Mouse (Mus musculus): ENCODE results near the gene Nck2. TPM values are rescaled to one million over a fixed set of nuclear protein-coding genes. Genes with fewer than 3 reads are reported as not detected.

Gene Nck2
- polyA plus RNA-seq, 1 experiment, result 19.1 TPM

- H3K36me3 ChIP-seq (ENCODE audit: control insufficient read depth, insufficient read depth, low read length), result no peaks in the 10 kb centered on the region
- no peak for DNase-seq
- no peak overlapping the region for H3K4me3 ChIP-seq (ENCODE audit: insufficient read depth, low read depth, low read length)
- no peak for TF ChIP-seq POLR2A (IDR thresholded peaks at IDR 0.05; ENCODE audit: low read depth, low read length)
- TF ChIP-seq CTCF (conservative IDR thresholded peaks at IDR 0.05; ENCODE audit: insufficient read depth, insufficient read length, low read depth, low read length), result no peak
- no peak overlapping the region for H3K27ac ChIP-seq (ENCODE audit: insufficient read depth, low read depth, low read length)
- H3K4me1 ChIP-seq (ENCODE audit: control insufficient read depth, insufficient read depth, low read length), result no peaks in the 10 kb centered on the region
- H3K27me3 ChIP-seq (replicated peaks; ENCODE audit: control insufficient read depth, insufficient read depth, low read length), result no peaks in the 10 kb centered on the region
These were observed 30.2 kb upstream of the Nck2 start for GRCm38 (mm10) chr1:43414228-43414627.

GRCm38 (mm10) chr1:43414971-43415370 is 29.4 kb upstream of the Nck2 start:
- no peaks in the 10 kb centered on the region for H3K36me3 ChIP-seq (ENCODE audit: control insufficient read depth, insufficient read depth, low read length)
- H3K27ac ChIP-seq (ENCODE audit: insufficient read depth, low read depth, low read length), result no peak overlapping the region
- H3K4me3 ChIP-seq (ENCODE audit: insufficient read depth, low read depth, low read length), result no peak overlapping the region
- H3K27me3 ChIP-seq (replicated peaks; ENCODE audit: control insufficient read depth, insufficient read depth, low read length), result no peaks in the 10 kb centered on the region
- no peak for DNase-seq
- no peaks in the 10 kb centered on the region for H3K4me1 ChIP-seq (ENCODE audit: control insufficient read depth, insufficient read depth, low read length)
- TF ChIP-seq POLR2A (IDR thresholded peaks at IDR 0.05; ENCODE audit: low read depth, low read length), result no peak
- no peak for TF ChIP-seq CTCF (conservative IDR thresholded peaks at IDR 0.05; ENCODE audit: insufficient read depth, insufficient read length, low read depth, low read length)

GRCm38 (mm10) chr1:43422969-43423748 is 21.2 kb upstream of the Nck2 start:
- 60% methylated on average over 4 of the region's 4 CpGs for WGBS
- H3K27ac ChIP-seq (ENCODE audit: insufficient read depth, low read depth, low read length), result no peak overlapping the region
- DNase-seq, result no peak
- H3K27me3 ChIP-seq (replicated peaks; ENCODE audit: control insufficient read depth, insufficient read depth, low read length), result no peaks in the 10 kb centered on the region
- TF ChIP-seq CTCF (conservative IDR thresholded peaks at IDR 0.05; ENCODE audit: insufficient read depth, insufficient read length, low read depth, low read length) (no peak), POLR2A (IDR thresholded peaks at IDR 0.05; ENCODE audit: low read depth, low read length) (no peak)
- H3K4me1 ChIP-seq (ENCODE audit: control insufficient read depth, insufficient read depth, low read length), result no peaks in the 10 kb centered on the region
- no peak overlapping the region for H3K4me3 ChIP-seq (ENCODE audit: insufficient read depth, low read depth, low read length)
- H3K36me3 ChIP-seq (ENCODE audit: control insufficient read depth, insufficient read depth, low read length), result no peaks in the 10 kb centered on the region

- DNase-seq, result no peak
- WGBS, result 26% methylated on average over 4 of the region's 4 CpGs
- H3K36me3 ChIP-seq (ENCODE audit: control insufficient read depth, insufficient read depth, low read length), result no peaks in the 10 kb centered on the region
- no peak overlapping the region for H3K27ac ChIP-seq (ENCODE audit: insufficient read depth, low read depth, low read length)
- no peaks in the 10 kb centered on the region for H3K27me3 ChIP-seq (replicated peaks; ENCODE audit: control insufficient read depth, insufficient read depth, low read length)
- no peak overlapping the region for H3K4me3 ChIP-seq (ENCODE audit: insufficient read depth, low read depth, low read length)
- no peak for TF ChIP-seq CTCF (conservative IDR thresholded peaks at IDR 0.05; ENCODE audit: insufficient read depth, insufficient read length, low read depth, low read length)
- no peak for TF ChIP-seq POLR2A (IDR thresholded peaks at IDR 0.05; ENCODE audit: low read depth, low read length)
- peaks cover 7% of the 10 kb centered on the region; the same call in 1 of the 2 replicates for H3K4me1 ChIP-seq (ENCODE audit: control insufficient read depth, insufficient read depth, low read length)
These were observed 17.9 kb upstream of the Nck2 start for GRCm38 (mm10) chr1:43426526-43426925.

GRCm38 (mm10) chr1:43426993-43427535 is 17.3 kb upstream of the Nck2 start:
- TF ChIP-seq CTCF (conservative IDR thresholded peaks at IDR 0.05; ENCODE audit: insufficient read depth, insufficient read length, low read depth, low read length) (no peak), POLR2A (IDR thresholded peaks at IDR 0.05; ENCODE audit: low read depth, low read length) (no peak)
- peaks cover 7% of the 10 kb centered on the region; the same call in 1 of the 2 replicates for H3K4me1 ChIP-seq (ENCODE audit: control insufficient read depth, insufficient read depth, low read length)
- WGBS, result 74% methylated on average over 6 of the region's 6 CpGs

GRCm38 (mm10) chr1:43429924-43430876 is 14.2 kb upstream of the Nck2 start:
- 54% methylated on average over 9 of the region's 9 CpGs for WGBS
- peak; percentile 43 for DNase-seq
- TF ChIP-seq POLR2A (IDR thresholded peaks at IDR 0.05; ENCODE audit: low read depth, low read length) (no peak), CTCF (conservative IDR thresholded peaks at IDR 0.05; ENCODE audit: insufficient read depth, insufficient read length, low read depth, low read length) (no peak)

More at GRCm38 (mm10) chr1:43426993-43427535, 17.3 kb upstream of the Nck2 start:
- Histone ChIP-seq H3K27me3 (replicated peaks; ENCODE audit: control insufficient read depth, insufficient read depth, low read length) (no peaks in the 10 kb centered on the region), H3K36me3 (ENCODE audit: control insufficient read depth, insufficient read depth, low read length) (no peaks in the 10 kb centered on the region), H3K4me3 (ENCODE audit: insufficient read depth, low read depth, low read length) (no peak overlapping the region), H3K27ac (ENCODE audit: insufficient read depth, low read depth, low read length) (no peak overlapping the region)
- DNase-seq, result no peak

More at GRCm38 (mm10) chr1:43429924-43430876, 14.2 kb upstream of the Nck2 start:
- H3K4me1 ChIP-seq (ENCODE audit: control insufficient read depth, insufficient read depth, low read length), result peaks cover 7% of the 10 kb centered on the region; the same call in 1 of the 2 replicates
- no peak overlapping the region for H3K4me3 ChIP-seq (ENCODE audit: insufficient read depth, low read depth, low read length)
- H3K27ac ChIP-seq (ENCODE audit: insufficient read depth, low read depth, low read length), result no peak overlapping the region
- H3K36me3 ChIP-seq (ENCODE audit: control insufficient read depth, insufficient read depth, low read length), result no peaks in the 10 kb centered on the region
- H3K27me3 ChIP-seq (replicated peaks; ENCODE audit: control insufficient read depth, insufficient read depth, low read length), result no peaks in the 10 kb centered on the region

All from kidney, adult 2 months (tissue).